Mouse (Mus musculus): Measurements from ENCODE around the gene Plekha4.

Plekha4 gene

DNA sequence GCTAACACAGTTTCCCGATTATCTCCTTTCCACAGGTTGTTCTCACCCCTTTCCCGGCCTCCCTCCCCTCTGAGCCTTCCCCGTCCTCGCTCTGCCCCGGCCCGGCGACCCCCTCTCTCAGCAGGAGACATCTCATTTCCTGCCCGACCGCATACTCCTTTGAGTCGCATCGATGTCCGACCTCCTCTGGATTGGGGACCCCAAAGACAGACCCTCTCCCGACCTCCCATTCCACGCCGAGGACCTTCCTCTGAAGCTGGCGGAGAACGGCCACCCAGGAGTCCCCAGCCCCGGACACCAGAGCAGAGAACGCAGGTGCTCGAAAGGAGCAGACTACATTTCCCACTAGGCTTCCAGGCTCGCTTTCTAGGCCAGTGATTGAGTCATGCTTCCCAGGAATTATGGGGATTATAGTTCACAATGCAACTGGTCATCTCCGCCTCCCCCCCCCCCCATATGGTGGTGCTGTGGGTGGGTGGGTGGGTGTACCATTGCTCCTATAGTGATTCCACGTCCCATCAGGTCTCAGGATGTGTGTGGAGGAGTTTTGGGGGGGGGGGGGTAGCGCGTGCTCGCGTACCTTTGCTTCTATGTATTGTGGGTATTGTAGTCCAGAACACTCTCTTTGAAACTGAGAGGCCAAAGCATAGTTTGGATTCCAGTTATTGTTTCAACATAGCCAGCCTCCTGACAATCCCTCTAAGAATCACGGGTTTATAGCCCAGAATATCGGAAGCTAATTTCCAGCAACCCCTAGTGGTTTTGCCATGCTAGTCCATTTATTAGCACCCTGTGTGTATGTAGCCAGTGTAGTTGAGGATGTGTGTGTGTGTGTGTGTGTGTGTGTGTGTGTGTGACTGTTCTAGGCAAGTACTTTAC is 12.3 kb downstream of the Plekha4 start:
- DNase-seq (ENCODE audit: low spot score), result no peak

DNA sequence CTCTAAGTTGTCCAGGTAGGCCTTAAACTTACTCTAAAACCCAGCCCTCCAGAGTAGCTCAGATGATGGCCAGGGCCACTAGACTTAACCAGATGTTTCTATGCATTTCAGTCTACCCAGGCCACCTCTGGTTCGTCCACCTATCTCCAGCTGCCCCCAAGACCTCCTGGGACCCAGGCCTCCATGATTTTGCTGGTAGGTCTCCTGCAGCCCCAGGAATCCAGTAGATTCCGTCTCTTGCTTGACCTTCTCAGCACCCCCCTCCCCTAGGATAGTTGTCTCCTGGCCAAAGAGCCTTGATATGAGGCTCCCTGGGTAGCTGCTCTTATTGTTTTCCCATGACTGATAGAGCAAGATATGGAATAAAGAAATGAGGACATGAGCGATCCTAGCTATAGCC is 13.0 kb downstream of the Plekha4 start:
- no peak for DNase-seq (ENCODE audit: low spot score)

DNA sequence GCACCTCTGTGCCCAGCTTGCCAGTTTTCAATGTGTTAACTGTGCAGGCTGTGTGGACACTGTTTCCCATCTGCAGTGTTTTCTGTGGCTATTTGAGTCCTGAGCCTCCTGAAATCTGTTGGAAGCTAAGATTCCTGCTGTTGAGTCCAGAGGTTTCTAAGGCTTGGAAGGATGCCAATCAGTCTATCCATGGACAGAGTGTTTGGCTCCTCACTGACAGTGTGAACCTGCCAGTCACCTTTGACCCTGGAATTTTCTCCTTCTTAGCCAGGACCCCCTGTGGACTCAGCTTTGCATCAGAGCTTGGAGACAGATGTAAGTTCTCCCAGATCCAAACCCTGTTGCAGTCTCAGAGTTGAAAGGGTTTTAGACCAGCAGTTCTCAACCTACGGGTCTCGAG is 14.1 kb downstream of the Plekha4 start:
- no peak for DNase-seq (ENCODE audit: low spot score)

DNA sequence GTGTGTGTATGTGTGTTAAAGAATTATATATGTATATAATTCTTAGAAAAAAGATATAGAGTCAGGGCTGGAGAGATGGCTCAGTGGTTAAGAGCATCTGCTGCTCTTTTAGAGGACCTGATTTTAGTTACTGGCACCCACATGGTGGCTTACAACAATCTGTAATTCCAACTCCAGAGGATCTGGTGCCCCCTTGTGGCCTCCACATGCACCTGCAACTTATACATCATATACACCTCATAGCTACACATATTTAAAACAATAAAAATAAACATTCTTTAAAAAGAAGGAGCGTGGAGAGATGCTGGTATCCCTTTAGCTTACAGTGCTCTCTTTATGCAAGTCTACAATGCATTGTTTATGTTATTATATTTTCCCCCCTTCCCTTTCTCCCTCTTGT is 18.4 kb downstream of the Plekha4 start:
- no peak for DNase-seq (ENCODE audit: low spot score)

DNA sequence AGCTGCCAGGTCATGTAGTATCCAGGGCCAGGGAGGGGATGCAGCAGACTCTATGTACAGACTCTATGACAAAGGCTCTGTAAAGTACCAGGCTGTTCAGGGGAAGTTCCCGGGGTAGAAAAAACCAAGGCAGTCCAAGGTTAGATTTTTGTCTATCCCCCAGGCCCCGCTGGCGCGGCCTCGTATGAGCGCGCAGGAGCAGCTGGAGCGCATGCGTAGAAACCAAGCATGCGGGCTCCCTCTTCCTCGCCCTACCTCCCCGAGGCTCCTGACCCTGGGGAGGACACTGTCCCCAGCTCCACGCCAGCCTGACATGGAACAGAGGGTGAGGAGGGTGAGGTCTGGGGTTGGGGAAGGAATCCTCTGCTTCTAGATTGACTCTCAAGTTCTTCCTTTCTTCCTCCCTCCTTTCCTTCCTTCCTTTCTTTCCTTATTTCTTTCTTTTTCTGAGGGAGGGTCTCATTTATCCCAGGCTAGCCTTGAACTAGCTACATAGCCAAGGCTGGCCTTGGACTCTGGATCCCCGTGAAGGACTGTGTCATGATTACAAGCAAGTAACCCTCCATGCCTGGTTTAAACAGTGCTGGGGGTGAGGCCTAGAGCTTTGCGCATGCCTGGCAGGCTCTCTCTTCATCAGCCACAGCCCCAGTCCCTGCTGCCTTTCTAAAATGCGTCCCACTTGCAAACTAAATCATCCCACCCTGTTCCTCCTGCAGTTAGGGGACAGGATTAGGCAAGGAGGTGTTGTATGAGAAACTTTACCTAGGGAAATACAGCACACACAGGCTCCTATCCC is 23.7 kb downstream of the Plekha4 start:
- no peak for DNase-seq (ENCODE audit: low spot score)

DNA sequence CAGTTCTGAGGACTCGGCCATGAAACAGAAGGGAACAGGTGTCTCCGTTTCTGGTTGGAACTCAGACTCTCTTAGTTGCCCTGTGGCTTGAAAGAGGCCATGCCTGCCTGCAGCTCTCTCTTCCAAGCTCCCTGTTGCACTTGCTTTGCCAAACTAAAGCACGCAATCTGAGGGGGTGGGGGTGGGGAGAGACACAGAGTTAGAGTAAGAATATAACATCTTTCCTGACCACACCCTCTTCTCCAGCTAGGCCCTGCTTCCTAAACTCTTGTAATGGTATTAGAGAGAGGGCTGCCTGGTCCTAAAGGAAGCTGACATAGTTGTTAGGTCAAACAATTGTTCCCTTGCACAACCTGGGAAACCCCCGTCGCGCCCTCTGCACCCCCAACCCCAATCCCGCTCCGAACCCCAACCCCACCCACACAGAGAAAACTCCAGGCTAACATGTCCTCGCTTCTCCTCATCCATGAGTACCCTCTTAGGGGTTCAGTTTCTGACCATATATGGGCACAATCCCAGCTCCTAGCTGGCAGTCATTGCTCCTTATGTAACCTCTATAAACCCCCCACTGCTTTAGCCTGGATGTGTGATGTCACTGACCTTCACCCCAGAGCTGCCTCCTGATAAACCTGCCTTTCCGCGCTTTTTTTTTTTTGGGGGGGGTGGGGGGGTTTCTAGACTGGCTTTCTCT is 24.8 kb downstream of the Plekha4 start:
- DNase-seq (ENCODE audit: low spot score), result no peak

DNA sequence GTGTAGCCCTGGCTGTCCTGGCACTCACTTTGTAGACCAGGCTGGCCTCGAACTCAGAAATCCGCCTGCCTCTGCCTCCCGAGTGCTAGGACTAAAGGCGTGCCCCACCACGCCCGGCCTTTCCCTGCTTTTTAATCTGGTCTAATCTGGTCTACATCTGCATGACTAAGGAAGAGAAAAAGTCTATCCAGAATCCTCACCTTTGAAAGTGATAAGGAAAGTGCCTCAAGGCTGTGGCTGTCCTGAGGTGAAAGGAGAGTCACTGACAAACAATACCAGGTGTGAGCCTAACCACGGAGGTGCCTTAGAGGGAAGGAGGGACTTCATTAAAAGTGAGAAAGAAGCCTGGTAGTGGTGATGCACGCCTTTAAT is 25.4 kb downstream of the Plekha4 start:
- no peak for DNase-seq (ENCODE audit: low spot score)

DNA sequence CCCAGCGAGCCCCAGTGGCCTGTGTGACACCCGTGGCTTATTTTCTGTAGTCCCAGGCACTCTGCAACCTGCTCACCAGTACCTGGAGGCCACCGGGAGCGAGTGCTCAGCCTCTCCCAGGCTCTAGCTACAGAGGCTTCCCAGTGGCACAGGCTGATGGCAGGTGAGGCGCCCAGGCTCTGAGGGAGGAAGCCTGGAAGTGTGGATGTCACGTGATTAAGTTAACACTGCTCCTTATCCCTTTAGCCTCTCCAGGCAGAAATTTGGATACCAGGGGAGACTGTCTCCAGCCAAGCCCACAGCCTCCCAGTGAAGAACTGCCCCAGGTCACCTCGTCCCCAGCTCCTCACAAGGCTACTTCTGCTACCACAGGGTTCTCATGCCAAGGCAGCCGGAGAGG is 27.4 kb downstream of the Plekha4 start:
- DNase-seq (ENCODE audit: low spot score), result no peak

DNA sequence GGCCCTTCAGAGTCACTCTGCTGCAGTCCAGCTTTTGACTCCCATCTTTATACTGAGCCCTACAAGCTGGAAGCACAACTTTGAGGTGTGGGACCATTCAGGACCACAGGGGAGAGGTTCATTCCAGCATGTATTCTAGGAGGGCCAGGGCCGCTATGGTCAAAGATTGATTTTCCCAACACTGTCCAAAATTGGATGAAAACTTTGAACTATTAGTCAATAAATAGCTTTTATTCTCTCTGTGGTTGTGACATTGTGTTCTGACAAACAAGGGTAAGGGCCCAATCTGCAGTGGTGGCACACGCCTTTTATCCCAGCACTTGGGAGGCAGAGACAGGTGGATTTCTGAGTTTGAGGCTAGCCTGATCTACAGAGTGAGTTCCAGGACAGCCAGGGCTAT is 27.9 kb downstream of the Plekha4 start:
- no peak for DNase-seq (ENCODE audit: low spot score)

DNA sequence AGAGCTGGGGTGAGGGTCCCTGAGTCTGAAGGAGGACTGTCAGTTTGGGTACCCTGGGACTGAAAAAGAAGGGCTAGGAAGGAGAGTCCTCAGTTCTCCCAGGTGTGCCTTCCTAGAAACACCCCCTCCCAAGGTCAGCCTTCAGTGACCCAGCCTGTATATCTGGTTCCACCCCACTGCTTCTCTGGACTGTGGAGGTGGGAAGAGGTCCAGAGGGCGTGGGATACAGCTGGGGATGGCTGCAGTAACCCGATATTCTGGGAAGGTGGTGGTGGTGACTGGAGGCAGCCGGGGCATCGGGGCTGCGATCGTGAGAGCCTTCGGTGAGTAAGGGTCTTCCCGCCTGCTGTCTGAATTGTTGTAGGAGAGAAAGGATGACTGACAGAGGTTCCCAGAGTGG is 28.6 kb downstream of the Plekha4 start, which contains the start of gene Hsd17b14:
TSS of gene Hsd17b14 (plus strand) at position 150 of the 400 bp plus-strand sequence.
- DNase-seq (ENCODE audit: low spot score), result no peak

DNA sequence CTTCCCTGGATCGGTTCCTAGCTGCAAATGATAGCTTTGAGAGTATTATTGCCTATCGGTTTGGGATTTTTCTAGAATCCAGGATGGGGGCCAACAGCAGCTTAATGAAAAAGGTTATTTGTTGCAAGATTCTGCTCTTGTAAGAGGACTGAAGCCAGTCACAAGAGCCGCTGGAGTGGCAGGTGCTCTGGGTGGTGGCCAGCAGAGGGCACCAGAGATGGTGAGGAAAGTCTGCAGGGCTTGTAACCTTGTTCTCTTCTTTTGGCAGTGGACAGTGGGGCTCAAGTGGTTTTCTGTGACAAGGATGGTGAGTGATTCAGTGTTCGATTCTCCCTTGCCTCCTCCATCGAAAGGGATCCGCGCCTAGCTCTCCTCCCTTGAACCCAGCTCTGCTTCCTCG is 29.7 kb downstream of the Plekha4 start:
- DNase-seq (ENCODE audit: low spot score), result peak; percentile 63

DNA sequence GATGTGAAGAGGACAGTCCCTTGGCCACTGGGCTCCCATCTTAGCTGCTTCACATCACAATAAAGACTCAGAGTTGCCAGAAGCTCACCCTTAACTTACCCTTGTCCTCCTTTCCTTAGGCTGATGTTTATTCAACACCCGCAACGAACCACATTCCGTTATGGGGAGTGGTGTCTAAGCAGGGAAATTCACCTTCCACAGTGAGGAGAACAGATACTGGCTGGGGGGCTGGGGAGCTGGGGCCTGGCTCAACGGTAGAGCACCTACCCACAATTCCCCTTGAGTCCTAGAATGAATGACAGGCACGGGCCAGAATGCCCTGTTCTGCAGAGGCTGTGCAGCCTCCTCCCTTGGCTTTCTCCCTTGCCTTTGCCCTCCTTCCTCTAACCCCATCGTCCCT is 32.8 kb downstream of the Plekha4 start:
- no peak for DNase-seq (ENCODE audit: low spot score)

DNA sequence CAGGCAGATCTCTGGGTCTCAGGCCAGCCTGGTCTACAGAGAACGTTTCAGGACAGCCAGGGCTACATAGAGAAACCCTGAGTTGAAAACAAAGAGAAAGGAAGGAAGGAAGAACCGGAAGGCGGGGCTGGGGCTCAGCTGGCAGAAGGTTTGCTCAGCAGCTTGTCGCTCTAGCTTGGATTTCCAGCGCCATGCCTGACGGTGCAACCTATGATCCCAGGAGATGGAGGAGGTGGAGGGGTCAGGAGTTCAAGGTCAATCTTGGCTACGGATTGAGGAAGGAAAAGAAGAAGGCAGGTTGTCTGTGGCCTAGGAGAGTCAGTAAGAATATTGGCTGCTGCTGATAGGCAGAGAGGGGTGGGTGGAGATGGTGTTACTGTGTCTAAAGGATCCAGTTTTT is 34.1 kb downstream of the Plekha4 start:
- no peak for DNase-seq (ENCODE audit: low spot score)

DNA sequence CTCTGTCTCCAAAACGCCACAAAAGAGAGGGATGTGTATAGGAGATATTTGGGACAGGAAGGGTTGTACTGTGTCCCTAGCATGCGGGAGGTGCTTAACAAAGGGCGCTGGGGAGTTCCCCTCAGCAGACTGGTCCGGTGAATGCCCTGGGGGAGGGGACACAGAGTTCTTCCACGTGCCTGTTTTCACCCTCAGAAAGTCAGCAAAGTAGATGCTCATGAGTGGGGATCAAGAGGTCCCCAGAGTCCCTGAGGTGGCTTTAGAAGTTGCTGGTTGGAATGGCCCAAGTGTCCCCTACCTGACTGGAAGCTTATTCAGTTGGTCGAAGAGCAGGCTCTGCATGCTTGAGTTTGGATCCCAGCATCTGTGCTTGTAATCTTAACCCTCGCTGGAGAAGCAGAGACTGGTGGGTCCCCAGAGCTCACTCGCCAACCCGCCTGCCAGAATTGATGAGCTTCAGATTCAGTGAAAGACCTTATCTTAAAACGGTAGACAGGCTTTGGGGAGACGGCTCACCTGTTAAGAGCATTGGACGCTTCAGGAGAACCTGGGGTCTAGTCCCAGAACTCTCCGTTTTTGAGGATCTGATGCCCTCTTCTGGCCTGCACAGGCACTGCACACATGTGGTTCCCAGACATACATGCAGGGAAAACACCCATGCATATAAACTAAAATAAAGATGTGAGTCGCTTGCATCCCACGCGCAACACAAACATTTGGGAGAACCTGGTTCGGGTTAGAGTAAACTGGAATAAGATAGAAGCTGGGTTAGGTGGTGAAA is 34.9 kb downstream of the Plekha4 start:
- DNase-seq (ENCODE audit: low spot score), result peak; percentile 48

DNA sequence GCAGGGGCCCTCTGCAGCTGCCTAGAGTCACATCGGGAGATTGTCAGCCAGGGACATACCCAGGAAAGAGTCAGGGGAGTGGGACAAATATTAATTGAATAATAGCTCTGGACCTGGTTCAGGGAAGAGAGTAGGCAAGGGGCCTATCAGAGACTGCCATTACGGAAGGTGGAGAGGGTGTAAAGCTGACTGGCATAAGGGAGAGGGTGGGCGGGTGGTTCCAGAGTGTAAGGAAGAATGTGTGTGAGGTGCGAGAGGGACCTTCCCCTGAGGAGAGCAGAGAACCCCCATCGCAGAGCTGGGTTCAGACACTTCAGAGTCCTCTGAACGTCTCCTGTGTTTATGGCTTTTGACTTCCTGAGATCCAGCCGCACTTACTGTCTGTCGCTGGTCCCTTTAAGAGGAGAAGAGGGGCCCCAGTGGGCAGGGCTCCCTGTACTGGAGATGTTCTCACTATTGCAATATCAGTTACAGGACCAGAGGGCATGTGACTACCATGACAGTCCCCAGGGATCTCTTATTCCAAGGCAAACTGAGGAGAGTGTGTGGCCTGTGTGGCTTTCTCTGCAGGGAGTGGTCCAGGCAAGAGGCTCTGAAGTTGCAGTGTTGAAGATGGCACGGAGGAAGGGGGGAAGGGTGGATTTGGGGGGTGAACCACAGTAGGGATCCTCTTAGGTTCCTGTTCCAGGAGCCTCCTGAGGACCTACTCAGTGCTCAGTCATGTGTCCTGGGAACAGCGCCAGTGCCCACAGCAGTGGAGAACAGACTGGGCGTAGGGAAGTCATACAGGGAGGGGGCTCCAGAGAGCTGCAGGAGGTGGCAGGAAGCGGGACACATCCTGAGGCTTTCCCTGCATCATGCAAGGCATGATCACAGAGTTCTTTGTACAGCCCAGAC is 35.7 kb downstream of the Plekha4 start:
- DNase-seq (ENCODE audit: low spot score), result no peak

DNA sequence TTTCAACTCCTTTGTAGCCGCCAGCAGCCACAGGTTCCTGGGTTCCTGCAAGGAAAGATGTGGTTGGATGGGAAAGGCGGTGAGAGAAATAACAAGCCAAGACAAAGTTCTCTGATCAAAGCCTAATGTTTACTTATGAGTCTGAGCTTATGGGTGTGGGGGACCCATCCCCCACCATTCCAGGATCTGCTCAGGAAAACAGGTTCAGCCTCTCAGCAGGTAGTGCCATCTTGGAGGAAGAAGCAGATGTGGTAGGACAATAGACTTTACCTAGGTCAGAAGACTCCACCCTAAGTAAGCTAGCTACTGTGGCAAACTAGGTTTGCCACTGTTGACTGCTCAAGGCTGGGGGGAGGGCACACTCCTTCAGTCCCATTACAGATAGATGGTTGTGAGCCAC is 38.7 kb downstream of the Plekha4 start:
- no peak for DNase-seq (ENCODE audit: low spot score)

DNA sequence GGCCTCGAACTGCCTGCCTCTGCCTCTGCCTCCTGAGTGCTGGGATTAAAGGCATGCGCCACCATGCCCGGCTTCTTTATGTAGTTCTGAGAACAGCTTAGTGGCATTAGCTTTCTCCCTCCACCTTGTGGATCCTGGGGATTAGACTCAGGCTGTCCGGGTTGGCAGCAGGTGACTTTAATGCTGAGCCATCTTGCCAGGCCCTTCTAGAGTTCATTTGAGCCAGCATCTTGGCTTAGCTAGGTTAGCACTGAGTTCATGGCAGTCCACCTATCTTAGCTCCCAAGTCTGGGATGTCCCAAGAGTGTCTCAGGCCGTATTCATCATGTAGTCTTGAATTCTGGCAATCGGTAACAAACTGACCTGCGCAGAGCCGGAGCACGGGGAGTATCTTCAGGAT is 39.3 kb downstream of the Plekha4 start:
- DNase-seq (ENCODE audit: low spot score), result no peak

DNA sequence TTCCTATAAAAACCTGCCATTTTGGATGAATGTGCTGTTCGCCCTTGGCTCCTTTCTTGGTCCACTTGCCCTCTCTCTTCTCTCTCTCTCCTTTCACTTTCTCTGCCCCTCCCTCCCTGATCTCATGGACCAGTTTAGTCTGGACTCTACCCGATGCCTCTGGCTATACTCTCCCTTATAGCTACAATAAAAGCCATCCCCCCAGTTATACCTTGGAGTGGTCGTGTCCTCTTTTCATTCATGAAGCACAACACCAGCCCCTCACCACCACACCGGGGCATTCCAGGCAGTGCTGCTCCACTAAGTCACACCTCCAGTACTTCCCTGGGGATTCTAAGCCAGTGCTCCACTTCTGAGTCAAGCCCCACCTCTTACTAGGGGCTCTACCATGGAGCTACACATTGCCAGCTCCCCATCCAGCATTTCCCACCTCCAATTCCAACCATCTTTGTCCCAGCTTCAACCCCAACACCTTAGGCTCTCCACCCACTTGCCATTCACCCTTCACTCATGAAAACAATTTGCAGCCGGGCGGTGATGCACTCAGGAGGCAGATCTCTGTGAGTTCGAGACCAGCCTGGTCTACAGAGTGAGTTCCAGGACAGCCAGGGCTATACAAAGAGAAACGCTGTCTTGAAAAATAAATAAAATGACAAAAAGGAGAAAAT is 41.1 kb downstream of the Plekha4 start:
- DNase-seq (ENCODE audit: low spot score), result no peak

DNA sequence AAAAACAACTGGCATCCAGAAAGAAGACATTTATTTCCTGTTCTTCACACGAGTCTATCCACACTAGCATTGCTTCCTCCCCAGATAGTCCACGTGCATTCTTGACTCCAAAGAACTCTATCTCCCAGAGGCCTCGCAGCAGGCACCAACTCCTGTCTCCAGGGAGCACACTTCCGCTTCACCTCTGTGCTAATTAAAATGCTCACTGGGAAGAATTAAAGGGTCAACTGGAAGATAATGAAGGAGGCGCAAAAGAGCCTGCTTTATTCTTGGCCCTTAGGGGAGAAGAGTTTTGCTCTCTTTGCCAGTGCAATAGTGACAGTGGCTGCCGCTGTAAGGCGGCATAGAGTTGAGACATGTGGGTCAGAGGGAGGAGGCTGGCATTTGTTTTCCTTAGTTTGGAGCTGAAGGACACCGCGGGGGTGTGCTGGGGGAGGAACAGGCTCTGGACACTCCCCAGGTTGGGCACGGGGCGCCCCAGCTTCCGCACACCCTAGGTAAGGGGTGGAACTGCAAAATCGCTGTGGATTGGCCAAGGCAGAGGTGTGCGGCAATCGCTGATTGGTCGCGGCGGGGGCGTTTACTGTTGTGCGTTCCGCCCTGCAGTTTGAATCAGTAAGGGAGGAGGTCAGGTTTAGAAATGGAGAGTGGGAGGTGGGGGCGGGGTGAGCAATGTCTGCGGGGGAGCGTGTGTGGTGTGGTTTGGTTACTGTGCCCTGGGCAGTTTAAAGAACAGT is 41.8 kb downstream of the Plekha4 start:
- DNase-seq (ENCODE audit: low spot score), result peak; percentile 97
